Mouse (Mus musculus) forebrain, embryonic 11.5 days (tissue): ENCODE measurements at regions not wholly inside any gene's neighbourhood (a gene's known extent, or its start where the extent isn't known, plus 50 kb on each side); places are given as distances from the start of the nearest gene placed in this dataset.

ENCODE experiments used
- ATAC-seq: fragments of 200-750 bp; cut with Nextera tagmentation; replicated peaks from 2 replicates; pipeline ENCODE4 v1.8.0; 2017; ENCODE audit warnings: moderate TSS enrichment; ENCODE audit not compliant: low FRiP score
- DNase-seq: peaks from one replicate; pipeline ENCODE4 v3.0.0-alpha.2; 2017; ENCODE audit warnings: low spot score
- H3K27ac ChIP-seq: fragments of 300-500 bp; sonication (generic); 2 replicates; pipeline ENCODE4 v1.5.1; 2014; ENCODE audit warnings: low read depth, low read length
- H3K27me3 ChIP-seq: fragments of 300-500 bp; sonication (generic); 2 replicates; pipeline ENCODE4 v1.6.1; 2014; ENCODE audit warnings: mild to moderate bottlenecking, low read length, mixed read lengths; ENCODE audit not compliant: control insufficient read depth, insufficient read depth
- H3K36me3 ChIP-seq: fragments of 300-500 bp; sonication (generic); 2 replicates; pipeline ENCODE4 v1.6.1; 2014; ENCODE audit warnings: mild to moderate bottlenecking, low read length, moderate library complexity, mixed read lengths; ENCODE audit not compliant: control insufficient read depth, insufficient read depth
- H3K4me1 ChIP-seq: fragments of 300-500 bp; sonication (generic); replicated peaks from 2 replicates; pipeline ENCODE4 v1.6.1; 2014; ENCODE audit warnings: low read length, mixed read lengths; ENCODE audit not compliant: control insufficient read depth, insufficient read depth
- H3K4me2 ChIP-seq: fragments of 300-500 bp; sonication (generic); 2 replicates; pipeline ENCODE4 v1.6.1; 2014; ENCODE audit warnings: low read depth, mild to moderate bottlenecking, low read length, moderate library complexity, mixed read lengths; ENCODE audit not compliant: severe bottlenecking
- H3K4me3 ChIP-seq: fragments of 300-500 bp; sonication (generic); 2 replicates; pipeline ENCODE4 v1.5.1; 2014; ENCODE audit warnings: low read depth, low read length
- H3K9ac ChIP-seq: fragments of 300-500 bp; sonication (generic); 2 replicates; pipeline ENCODE4 v1.6.1; 2014; ENCODE audit warnings: low read length
- H3K9me3 ChIP-seq: fragments of 300-500 bp; sonication (generic); 2 replicates; pipeline ENCODE4 v1.6.1; 2016; ENCODE audit warnings: low read length, mixed read lengths; ENCODE audit not compliant: control insufficient read depth
- WGBS: fragments of 180-500 bp; shearing (Covaris S2); extraction: QIAGEN DNeasy Blood & Tissue Kit; methylation state at CpG from one replicate; pipeline ENCODE4 v1.1.7; 2014; 5-methylcytosine and 5-hydroxymethylcytosine counted together

DNA sequence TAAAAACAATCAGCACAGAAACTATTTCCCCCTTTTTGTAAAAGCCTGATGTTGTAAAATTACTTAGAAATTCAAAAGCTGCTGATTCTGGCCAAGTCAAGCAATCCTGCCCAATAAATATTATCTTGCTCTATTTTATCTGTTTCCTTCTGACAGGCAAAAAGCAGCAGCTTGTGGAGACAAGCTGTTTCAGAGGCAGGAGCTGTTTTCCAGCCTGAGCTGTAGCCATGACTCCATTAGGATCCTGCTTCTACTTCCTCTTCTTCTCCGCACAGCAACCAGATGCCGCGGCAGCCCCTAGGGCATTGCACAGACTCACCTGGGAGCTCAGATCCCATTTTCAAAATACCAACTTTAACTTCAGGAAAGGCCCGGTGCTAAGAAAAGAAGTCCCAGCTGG is 774.8 kb downstream of the Ryr2 start:
- H3K9ac ChIP-seq: no peak overlapping the region
- H3K4me1 ChIP-seq: no peaks in the 10 kb centered on the region
- H3K27me3 ChIP-seq: no peaks in the 10 kb centered on the region
- H3K36me3 ChIP-seq: no peaks in the 10 kb centered on the region
- 87% methylated on average over 4 of the region's 4 CpGs for WGBS
- ATAC-seq: no peak
- H3K4me3 ChIP-seq: no peak overlapping the region
- H3K4me2 ChIP-seq: no peak overlapping the region
- no peaks in the 10 kb centered on the region for H3K9me3 ChIP-seq
- DNase-seq: no peak
- H3K27ac ChIP-seq: no peak overlapping the region

DNA sequence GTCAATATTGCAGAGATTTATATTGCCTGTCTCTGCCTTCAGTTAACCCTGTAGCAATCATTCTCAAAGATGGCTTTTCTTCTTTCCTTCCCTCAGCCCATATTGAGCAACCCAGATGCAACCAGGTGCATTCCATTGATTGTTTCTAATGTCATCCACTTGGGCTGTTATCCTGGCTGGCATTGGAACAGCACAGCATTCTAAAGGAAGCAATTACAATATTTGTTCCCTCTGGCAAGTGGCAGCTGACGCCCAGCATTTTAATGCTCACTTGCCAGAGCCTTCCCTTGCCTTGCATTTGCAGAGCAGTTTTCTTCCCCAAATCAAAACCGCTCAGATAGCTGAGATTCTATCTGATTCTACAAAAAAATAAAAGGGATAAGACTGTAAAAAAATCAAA is 798.0 kb downstream of the Ryr2 start:
- ATAC-seq: no peak
- WGBS: 84% methylated on average over 2 of the region's 2 CpGs
- DNase-seq: no peak
- Histone ChIP-seq H3K36me3 (no peaks in the 10 kb centered on the region), H3K4me1 (no peaks in the 10 kb centered on the region), H3K4me2 (no peak overlapping the region), H3K9me3 (no peaks in the 10 kb centered on the region), H3K27ac (no peak overlapping the region), H3K4me3 (no peak overlapping the region), H3K27me3 (no peaks in the 10 kb centered on the region), H3K9ac (no peak overlapping the region)

DNA sequence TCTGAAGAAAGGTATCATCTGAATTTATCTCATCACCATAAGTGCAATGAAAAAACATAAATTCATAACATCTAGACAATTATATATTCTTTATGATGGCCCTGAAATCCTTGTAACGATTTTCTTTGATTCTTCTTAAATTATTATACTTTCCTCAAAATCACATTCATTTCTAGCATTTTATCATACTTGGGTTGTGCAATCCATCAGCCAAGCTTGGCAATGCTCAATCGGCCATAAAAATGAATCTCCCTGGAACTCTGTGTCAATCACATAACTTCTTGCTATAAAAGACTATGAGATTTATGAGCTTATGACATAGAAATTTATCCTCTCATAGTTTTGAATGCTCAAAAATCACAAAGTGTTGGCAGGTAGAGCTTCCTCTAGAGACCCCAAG is 811.3 kb downstream of the Ryr2 start:
- DNase-seq (no peak), ATAC-seq (no peak)
- Histone ChIP-seq H3K4me1 (no peaks in the 10 kb centered on the region), H3K9ac (no peak overlapping the region), H3K4me3 (no peak overlapping the region), H3K9me3 (no peaks in the 10 kb centered on the region), H3K4me2 (no peak overlapping the region), H3K27me3 (no peaks in the 10 kb centered on the region), H3K36me3 (no peaks in the 10 kb centered on the region), H3K27ac (no peak overlapping the region)
- WGBS: 86% methylated on average over 2 of the region's 2 CpGs

DNA sequence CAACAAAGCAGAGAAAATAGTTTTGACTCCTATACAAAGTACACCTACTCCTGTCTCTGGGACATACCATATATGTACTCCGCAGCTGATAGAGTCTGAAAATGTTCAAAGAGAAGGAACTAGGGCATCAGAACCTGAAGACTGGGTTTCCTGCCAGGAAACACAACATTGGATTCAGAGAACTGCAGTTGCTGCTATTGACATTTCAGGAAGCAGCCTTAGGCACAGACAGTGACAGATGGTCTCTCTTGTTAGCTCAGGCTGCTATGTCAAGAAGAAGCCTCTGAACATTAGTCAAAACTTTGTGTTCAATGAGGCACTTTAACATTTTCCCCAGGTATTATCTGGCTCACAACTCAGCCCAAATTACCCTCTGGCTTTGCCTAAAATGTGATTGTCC is 812.1 kb downstream of the Ryr2 start:
- H3K27me3 ChIP-seq: no peaks in the 10 kb centered on the region
- no peaks in the 10 kb centered on the region for H3K9me3 ChIP-seq
- H3K4me3 ChIP-seq: no peak overlapping the region
- no peak overlapping the region for H3K9ac ChIP-seq
- DNase-seq: no peak
- WGBS: 96% methylated on average over 1 of the region's 1 CpGs
- ATAC-seq: no peak
- H3K27ac ChIP-seq: no peak overlapping the region
- no peaks in the 10 kb centered on the region for H3K4me1 ChIP-seq
- H3K36me3 ChIP-seq: no peaks in the 10 kb centered on the region
- no peak overlapping the region for H3K4me2 ChIP-seq

DNA sequence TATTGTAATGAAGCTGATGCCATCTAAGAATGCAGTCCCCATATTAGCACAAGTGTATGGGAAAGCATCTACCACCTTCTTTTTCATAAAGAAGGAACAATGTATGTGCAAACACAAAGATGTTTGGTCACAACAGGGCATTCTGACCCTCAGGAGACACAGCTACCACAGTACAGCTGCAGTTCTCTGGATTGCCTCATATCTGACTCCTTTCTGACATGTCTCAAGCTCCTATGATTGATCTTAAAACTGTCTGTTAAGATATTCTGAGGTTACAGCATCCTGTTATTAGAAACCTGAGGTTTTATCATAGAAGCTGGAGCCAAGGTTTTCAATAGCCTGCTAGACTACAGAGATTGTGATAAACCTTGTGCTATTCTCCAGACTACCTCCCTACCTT is 813.0 kb downstream of the Ryr2 start:
- H3K36me3 ChIP-seq: no peaks in the 10 kb centered on the region
- no peak for DNase-seq
- H3K4me3 ChIP-seq: no peak overlapping the region

DNA sequence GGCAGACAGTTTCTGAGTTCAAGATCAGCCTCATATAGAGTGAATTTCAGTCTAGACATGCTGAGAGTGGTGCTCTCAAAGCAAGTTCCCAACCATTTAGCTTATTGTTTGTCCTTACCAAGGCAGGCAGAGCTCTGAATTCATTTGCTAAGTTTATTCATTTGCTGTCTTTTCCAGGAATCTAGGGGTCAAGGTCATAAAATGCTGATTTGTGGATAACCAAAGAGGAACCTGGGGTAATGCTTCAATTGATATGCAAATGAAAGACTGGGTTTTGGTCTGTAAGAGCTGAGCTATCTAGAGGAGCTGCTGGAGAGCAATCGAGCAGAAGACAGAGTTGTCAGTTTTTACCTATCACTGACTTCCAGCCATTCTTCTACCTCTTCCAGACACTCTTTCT is 832.8 kb downstream of the Ryr2 start:
- ATAC-seq (no peak), DNase-seq (no peak)
- Histone ChIP-seq H3K4me2 (no peak overlapping the region), H3K36me3 (no peaks in the 10 kb centered on the region), H3K27me3 (no peaks in the 10 kb centered on the region), H3K27ac (no peak overlapping the region), H3K4me1 (no peaks in the 10 kb centered on the region), H3K9me3 (no peaks in the 10 kb centered on the region), H3K9ac (no peak overlapping the region), H3K4me3 (no peak overlapping the region)
- 54% methylated on average over 1 of the region's 1 CpGs for WGBS

More for the DNA sequence above, 813.0 kb downstream of the Ryr2 start:
- no peak for ATAC-seq
- no peaks in the 10 kb centered on the region for H3K9me3 ChIP-seq
- no peaks in the 10 kb centered on the region for H3K27me3 ChIP-seq
- H3K4me2 ChIP-seq: no peak overlapping the region
- no peak overlapping the region for H3K27ac ChIP-seq
- no peak overlapping the region for H3K9ac ChIP-seq
- H3K4me1 ChIP-seq: no peaks in the 10 kb centered on the region

DNA sequence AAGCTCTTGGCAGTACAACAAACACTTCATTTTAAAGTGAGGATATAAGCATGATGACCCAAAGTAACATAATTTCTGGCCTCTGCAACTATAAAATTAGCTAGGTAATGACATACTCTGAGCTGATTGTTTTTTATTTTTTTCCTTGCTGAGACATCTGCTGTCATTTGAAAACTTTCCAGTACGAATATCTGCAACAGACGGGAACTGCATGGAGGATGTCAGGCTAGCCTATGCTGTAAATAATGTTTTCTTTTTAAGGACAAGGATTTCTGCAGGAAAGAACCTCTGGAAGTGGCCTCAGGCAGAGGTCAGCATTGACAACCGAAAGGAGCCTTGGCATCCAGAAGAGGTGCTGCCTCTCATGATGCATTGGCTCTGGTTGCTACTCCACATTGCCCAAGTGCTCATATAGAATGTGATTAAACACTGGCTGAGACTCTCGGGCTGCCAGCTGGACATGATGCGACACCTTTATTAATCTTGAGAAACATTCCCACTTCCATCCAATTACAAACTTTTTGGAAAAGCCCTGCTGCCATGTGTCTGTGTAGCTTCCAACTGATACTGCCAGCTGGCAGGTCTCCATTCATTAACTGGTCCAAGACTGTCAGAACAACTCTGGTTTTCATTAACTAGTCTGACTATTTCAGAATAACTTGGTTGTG is 837.9 kb downstream of the Ryr2 start:
- Histone ChIP-seq H3K9me3 (no peaks in the 10 kb centered on the region), H3K4me3 (no peak overlapping the region), H3K27me3 (no peaks in the 10 kb centered on the region), H3K4me1 (no peaks in the 10 kb centered on the region), H3K4me2 (no peak overlapping the region), H3K36me3 (no peaks in the 10 kb centered on the region), H3K9ac (no peak overlapping the region), H3K27ac (no peak overlapping the region)
- DNase-seq: no peak
- WGBS: 87% methylated on average over 5 of the region's 5 CpGs
- ATAC-seq: no peak

DNA sequence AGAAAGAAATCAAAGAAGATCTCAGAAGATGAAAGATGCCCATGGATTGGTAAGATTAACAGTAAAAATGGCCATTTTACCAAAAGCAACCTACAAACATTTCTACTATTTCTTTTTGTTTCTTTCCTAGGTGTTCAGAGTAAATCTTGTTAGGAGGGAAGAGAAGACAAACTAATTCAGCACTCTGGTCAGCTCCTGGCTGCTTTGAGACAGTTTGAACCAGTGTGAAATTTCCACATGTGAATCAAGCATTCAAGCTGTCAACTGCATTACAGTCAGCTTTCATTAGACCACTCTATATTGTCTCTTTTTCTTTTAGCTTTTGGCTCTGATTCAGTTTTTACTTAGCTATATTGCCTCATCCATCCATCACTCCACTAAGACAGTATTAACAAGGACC is 859.2 kb downstream of the Ryr2 start:
- Histone ChIP-seq H3K27me3 (no peaks in the 10 kb centered on the region), H3K4me2 (no peak overlapping the region), H3K4me1 (no peaks in the 10 kb centered on the region), H3K36me3 (no peaks in the 10 kb centered on the region), H3K27ac (no peak overlapping the region), H3K4me3 (no peak overlapping the region), H3K9ac (no peak overlapping the region), H3K9me3 (no peaks in the 10 kb centered on the region)
- ATAC-seq (no peak), DNase-seq (no peak)

DNA sequence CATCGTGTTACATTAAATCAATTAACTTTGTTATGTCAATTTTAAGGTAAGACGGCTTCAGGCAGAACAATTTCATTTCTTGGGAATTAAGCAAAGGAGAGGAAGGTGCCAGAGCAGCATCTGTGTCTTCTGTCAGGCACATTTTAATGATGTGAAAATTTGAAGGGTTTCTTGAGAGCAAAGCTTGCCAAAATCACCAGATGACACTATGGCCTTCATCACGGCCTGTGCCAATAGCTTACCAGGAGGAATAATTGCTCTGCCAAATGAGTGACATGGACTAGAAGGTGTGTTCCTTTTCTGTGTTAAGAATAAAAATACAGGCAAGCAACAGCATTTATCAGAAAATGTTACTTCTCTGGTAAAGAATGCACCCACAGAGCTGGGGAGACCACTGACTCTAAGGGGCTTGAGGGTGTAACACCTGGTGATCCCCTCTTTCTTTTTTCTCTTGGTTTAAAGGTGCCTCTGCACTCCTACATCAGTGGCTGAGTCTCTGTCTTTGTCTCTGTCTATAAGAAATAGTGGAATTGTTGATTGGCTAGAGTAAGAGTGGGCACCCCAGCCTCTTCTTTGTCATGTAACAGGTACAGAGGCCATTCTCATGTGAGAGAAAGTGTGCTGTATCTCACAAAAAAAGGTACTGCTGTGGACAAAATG is 856.2 kb upstream of the Chrm3 start:
- DNase-seq (no peak), ATAC-seq (no peak)
- Histone ChIP-seq H3K27ac (no peak overlapping the region), H3K27me3 (no peaks in the 10 kb centered on the region), H3K9ac (no peak overlapping the region), H3K4me3 (no peak overlapping the region), H3K4me2 (no peak overlapping the region), H3K4me1 (no peaks in the 10 kb centered on the region), H3K36me3 (no peaks in the 10 kb centered on the region), H3K9me3 (no peaks in the 10 kb centered on the region)
- WGBS: 88% methylated on average over 3 of the region's 3 CpGs
